Mouse (Mus musculus) MN1 (cell line): ENCODE data around the gene Rnpepl1.

Experiments used
- DNase-seq: peaks from one replicate; pipeline ENCODE4 v3.0.0-alpha.2; 2016; ENCODE audit warnings: low spot score

Gene Rnpepl1

DNA sequence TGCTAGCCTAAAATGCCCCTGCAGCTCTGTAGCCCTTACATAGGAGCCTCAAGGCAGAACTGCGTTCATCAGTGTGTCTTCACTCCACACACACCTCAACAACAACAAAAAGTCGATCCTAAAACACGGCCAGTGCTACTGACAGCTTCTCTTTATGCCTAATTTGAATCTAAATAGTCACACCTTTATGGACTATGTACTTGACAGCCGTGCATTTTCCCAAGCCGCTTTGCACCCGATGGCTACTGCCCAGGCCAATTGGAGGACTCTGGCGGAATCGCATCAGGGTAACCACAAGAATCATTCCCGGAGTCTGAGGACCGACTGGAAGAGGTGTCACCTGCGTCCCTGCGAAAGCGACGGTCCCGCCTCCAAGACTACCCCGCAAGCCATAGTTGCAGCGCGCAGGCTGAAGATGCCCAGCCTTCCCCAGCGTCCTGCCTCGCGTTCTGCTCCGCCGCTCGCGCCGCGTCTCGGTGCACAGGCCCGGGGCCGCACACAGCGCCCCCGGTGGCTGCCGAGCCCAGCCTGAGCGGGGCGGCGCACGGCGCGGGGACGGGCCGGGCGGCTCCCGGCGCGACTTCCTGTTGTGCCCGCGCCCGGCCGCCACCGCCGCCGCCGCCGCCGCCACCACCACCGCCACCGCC, at the start of gene Rnpepl1:
Gene Rnpepl1, plus strand, starts transcription at position 545 of the 647 bp plus-strand sequence.
- peak; percentile 83 for DNase-seq

DNA sequence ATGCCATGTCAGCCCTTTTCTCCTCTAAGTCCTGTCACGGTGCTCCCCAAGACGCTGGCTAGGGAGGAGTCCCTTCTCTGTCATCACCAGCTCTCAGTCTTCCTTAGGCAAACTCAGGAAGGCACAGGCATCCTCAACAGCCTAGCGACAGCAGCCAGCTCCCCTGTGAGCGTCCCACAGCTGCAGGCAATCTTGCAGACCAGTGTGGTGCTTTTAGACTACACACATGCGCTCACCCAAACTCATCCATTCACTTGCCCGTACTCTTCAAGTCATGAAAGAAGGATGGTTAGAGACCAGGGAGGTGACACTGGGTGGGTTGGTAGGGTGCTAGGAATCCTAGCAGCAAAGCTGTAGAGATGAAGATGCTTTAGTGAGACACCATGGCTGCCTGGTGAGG, 49.1 kb upstream of the Rnpepl1 start:
- no peak for DNase-seq

- DNase-seq, result no peak
These were observed 47.3 kb upstream of the Rnpepl1 start for GRCm38 (mm10) chr1:92863268-92863667.

DNA sequence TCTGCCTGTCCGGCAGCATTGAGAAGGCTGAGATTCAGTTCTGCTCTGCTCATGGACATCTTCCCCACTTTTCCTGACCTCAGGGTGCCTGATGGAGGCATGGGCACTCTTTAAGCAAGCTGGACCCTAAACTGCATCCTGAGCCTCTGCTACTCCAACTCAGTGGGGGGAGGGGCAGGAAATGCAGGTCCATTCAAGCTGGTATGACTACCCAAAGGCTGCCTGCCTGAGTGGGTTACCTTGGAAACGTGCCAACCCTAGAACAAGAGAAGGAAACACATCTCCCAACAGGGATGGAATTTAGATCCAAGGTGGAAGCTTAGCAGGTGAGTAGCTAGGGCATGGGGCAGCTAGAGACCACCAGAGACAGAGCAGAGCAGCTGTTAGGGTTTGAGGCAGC, 44.4 kb upstream of the Rnpepl1 start:
- DNase-seq, result no peak

DNA sequence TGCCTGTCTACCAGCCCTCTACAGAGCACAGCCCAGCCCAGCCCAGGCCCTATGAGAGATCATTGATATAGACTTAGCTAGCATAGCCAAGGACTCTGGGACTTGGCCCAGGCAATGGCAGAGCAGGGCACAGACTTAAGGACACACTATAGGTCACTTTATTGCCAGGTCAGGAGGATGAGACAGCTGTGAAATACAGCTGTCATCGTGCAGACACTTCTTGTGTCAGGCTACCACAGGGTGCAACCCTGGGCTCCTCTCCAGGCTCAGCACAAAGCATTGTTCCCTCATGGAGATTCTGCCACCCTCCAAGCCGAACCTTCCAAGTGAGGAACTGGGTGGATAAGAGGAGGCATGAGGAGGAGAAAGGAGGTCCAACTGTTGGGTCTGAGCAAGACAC, 40.6 kb upstream of the Rnpepl1 start:
- no peak for DNase-seq

DNA sequence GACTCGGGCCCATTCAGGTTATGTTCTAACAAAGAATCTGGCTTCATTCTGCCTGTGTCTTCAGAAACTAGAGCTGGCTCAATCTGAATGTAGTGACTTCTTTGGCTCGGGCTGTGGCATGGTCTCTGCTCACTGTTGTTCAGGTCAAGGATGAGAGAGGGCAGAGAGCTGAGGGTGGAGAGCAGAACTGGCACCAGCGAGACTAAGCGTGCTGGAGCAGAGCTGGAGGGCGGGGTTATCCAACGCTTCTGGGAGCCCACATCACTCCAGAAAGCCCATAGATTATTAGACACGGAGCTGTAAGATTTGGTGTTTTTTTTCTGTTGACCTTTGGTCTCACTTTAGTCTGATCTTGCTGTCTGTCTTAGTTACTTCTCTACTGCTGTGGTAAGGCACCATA, 37.9 kb upstream of the Rnpepl1 start:
- DNase-seq, result no peak

DNA sequence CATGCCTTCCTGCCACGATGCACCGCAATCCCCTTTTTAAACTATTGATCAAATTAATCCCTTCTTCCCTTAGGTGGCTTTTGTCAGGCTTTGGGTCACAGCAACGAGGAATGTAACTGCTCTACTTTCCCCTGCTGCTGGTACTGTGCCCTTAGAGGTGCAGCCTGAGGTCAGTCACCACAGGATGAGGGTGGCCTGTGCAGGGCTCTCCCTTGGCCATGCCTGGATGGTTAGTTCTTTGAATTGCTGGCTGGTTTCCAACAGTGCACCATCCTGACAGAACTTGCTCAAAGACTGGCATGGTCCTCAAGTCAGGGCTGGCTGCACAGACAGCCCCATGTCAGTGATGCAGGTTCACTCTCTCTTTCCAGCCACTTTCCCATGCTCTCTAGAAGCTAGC, 36.6 kb upstream of the Rnpepl1 start:
- DNase-seq, result no peak

GRCm38 (mm10) chr1:92875360-92876111, 35.0 kb upstream of the Rnpepl1 start:
- no peak for DNase-seq

DNA sequence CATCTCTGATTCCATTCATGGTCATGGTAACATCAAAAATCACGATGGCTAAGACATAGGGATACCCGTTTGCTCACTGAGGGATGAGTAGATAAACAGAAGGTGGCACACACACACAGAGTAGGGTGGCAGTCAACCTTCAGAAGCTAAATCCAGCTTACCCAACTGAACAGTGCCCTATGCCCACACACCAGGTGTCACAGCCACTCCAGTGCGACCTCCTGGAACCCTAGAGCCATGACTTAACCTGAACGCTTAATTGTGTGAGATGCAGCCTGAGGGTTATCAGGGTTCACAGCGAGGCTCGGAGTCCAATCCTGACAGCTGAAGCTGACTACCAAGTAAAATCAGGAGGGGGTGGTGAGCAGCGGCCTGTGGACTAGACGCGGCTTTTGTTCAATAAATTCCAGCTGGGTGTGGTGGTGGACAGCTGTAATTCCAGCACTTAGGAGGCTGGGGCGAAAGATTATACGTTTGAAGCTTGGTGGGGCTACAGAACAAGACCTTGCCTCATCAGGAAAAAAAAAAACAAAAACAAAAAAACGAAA, 33.1 kb upstream of the Rnpepl1 start:
- DNase-seq, result no peak

GRCm38 (mm10) chr1:92878066-92878741, 32.4 kb upstream of the Rnpepl1 start:
- no peak for DNase-seq

DNA sequence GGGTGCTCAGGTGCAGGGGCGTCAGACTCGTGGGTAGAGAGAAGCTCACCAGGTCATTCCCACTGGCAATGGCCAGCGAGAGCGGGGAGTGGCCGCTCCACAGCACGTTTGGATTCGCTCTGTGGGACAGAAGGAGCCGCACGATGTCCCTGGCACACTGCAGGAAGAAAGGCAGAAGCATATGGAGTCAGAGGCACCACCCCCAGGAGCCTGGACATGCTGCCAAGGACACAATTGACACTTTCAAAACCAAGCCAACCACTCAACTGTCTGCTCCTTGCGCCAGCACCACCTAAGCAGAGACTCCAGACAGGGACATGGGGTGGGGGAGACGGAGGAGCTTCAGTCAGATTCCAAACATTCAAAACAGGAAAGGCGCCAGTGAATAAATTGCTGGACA, 31.3 kb upstream of the Rnpepl1 start:
- DNase-seq, result no peak

GRCm38 (mm10) chr1:92880101-92880500, 30.5 kb upstream of the Rnpepl1 start:
- no peak for DNase-seq

DNA sequence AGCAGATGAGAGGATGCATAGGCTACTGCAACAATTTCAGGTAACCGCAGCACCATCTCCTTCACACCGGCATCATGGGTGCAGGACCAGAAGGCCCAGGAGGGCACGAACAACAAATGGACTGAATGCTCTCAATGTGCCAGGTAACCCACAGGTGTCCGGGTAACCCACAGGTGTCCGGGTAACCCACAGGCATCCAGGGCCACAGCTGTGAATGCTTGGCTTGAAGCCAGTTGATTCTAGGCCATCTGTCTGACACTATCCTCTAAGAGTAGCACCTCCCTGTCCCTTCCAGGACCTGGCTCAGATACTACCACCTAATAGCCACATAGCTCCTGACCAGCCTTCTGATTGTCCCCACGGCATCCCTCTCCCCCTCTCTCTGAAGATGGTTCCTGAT, 28.6 kb upstream of the Rnpepl1 start:
- DNase-seq, result no peak

DNA sequence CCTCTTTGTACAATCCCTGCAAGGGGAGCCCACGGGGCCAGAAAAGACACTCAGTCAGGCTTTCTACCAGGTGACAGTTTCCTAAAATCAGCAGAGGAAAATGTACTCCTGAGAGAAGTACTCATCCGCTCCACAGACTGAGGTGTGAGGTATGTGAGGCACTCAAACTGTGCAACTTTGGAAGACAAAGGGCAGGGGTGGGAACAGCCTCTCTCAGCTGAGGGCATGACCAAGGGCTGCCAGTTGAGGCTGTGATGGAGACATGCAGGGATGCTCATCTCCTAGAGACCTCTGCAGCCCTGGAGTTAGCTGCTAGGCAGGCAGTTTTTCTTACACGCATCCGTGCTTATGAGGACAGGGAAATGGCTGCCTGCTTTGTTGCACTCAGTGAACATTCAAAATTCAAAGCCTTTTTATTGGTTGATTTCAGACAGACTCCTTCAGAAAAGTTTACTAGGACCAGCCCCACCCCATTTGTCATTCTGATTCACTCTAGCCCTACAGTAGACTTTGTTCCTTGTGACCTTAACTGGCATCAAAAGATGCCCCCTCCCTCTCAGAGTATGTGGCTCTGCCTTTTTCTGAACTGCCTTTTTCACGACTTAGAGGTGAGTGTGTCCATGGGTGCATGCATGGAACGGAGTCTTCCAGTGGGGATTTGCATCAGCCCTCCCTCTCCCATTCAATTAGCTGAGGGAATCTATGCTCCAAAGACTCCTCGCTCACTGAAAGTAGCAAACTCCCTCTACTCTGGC, 21.5 kb upstream of the Rnpepl1 start:
- DNase-seq, result no peak

GRCm38 (mm10) chr1:92892791-92893190, 17.8 kb upstream of the Rnpepl1 start:
- no peak for DNase-seq

DNA sequence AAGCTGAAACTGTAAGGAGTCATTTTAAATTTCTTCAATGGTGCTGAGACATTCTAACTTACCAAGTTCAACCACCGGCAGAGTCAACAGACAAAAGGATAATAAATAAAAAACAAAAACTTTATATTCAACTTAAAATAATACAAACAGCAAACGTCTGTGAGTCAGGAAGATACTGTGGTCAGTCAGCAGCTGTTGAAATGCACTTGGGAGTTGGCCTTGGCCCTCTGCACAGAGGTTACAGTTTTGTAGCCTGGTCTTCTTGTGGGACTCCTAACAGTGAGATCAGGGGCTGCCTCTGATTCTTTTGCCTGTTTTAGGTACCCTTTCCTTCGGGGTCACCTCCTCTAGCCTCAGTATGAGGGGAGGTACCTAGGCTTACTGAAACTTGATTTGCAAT, 16.7 kb upstream of the Rnpepl1 start:
- no peak for DNase-seq

- peak; percentile 81 for DNase-seq
These were observed 15.5 kb upstream of the Rnpepl1 start for GRCm38 (mm10) chr1:92895089-92895488.

- peak; percentile 59 for DNase-seq
These were observed 7.8 kb upstream of the Rnpepl1 start, which contains the start of gene Ankmy1 for GRCm38 (mm10) chr1:92902786-92903185. Gene Ankmy1 (minus strand): TSS chr1:92902906.

DNA sequence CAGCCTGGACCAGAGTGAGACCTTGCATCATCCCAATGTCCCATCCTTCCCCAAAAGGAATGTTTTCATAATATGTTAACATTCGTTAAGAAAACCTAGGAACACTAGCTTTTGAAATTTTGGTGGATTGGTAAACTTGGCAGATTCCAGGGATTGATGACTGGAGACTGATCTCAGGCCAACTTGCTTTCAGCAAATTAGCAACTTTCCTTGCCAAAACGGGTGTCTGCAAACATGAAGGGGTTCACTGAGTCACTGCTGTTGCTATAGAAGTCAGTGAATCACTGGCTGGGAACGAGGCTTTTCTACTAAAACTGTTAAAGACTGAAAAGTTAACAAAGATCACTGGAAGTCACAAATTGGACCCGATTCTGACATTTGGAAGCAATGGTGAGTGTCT, 7.0 kb upstream of the Rnpepl1 start:
- peak; percentile 22 for DNase-seq

- no peak for DNase-seq
These were observed 4.8 kb upstream of the Rnpepl1 start for GRCm38 (mm10) chr1:92905703-92906310.

DNA sequence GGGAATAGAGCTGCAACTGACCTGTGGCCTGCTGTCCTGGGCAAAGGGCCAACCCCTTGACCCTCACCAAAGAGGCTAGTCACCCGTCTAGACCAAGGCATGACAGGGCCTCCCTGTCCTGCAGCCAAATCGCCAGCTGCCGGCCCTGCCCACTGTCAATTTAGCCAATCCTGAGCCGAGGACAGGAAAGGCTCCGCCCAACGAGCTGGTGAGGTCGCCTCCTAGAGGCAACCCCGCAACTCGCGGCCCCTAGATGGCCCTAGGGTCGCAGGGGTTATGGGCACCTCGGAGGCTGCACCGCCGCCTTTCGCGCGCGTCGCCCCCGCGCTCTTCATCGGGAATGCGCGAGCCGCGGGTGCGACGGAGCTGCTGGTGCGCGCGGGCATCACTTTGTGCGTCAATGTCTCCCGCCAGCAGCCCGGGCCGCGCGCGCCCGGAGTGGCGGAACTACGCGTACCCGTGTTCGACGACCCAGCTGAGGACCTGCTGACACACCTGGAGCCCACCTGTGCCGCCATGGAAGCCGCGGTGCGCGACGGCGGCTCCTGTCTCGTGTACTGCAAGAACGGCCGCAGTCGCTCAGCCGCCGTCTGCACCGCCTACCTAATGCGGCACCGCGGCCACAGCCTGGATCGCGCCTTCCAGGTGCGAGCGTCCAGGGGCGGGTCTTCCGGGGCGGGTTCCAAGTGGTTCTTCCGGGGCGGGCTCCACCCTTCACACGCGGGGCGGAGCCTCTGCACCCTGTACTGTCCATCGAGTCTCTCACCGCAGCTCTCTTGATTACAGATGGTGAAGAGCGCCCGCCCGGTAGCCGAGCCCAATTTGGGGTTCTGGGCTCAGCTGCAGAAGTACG, 3.6 kb upstream of the Rnpepl1 start, which contains the start of gene Dusp28:
Gene Dusp28, plus strand, starts transcription at position 203 of the 853 bp plus-strand sequence.
- DNase-seq, result peak; percentile 93
